Comparison of ENCODE assay signal across 14 mouse cellular contexts in the genomic region with DNA sequence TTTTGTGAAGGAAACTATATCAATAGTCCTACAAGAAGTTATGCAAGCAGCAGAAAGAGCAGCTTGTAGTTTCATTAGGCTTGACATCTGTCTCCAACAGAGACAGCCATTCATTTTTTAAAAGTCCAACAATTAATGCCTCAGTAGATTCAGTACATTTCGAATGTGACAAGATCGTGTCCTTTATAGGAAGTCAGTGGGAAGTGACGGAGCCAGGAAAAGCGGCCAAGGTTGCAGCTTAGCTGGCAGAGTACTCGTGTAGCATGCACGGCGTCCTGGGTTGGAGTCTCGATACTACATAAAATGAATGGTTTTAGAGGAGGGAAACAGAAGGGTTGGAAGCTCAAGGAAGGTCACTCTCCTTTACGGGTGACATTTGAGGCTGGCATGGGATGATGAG. TPM values are rescaled to one million over a fixed set of nuclear protein-coding genes. Genes with fewer than 3 reads are reported as not detected.
A peak's percentile ranks its signal among the peaks of the same experiment; 100 is the strongest.
DNase-seq lines count a peak whose midpoint lies in the region; ATAC-seq and TF ChIP-seq lines count a peak whose summit lies in the region.
"Had no signal": no experiment of that assay in that cellular context is flagged by ENCODE, and none has a peak within 500 bp of the region (broad histone marks: within the 10 kb centered on the region; RNA-seq: fewer than 3 reads in every experiment).

No protein-coding gene starts in this region.

- H3K27me3 ChIP-seq in lung, postnatal 0 days (replicated peaks; ENCODE audit: insufficient read depth, low read length) = no peaks in the 10 kb centered on the region
- H3K27me3 ChIP-seq in embryonic facial prominence, embryonic 10.5 days (replicated peaks; ENCODE audit: low read depth, poor library complexity, severe bottlenecking) = no peaks in the 10 kb centered on the region
- H3K27me3 ChIP-seq: heart, embryonic 13.5 days; hindbrain, embryonic 12.5 days; liver, embryonic 15.5 days; neural tube, embryonic 13.5 days had no signal

- no peak overlapping the region for H3K9ac ChIP-seq in lung, postnatal 0 days (replicated peaks; ENCODE audit: low read depth)
- H3K9ac ChIP-seq: heart, embryonic 13.5 days; hindbrain, embryonic 12.5 days; liver, embryonic 15.5 days; midbrain, embryonic 12.5 days; neural tube, embryonic 13.5 days had no signal

- H3K4me3 ChIP-seq in lung, postnatal 0 days (ENCODE audit: low read depth, low read length) = no peak overlapping the region
- no peak overlapping the region for H3K4me3 ChIP-seq in embryonic facial prominence, embryonic 10.5 days
- H3K4me3 ChIP-seq: heart, embryonic 13.5 days; hindbrain, embryonic 12.5 days; liver, embryonic 15.5 days; midbrain, embryonic 12.5 days; neural tube, embryonic 13.5 days had no signal

- no peaks in the 10 kb centered on the region for H3K36me3 ChIP-seq in lung, postnatal 0 days (ENCODE audit: insufficient read depth, low read length)
- no peaks in the 10 kb centered on the region for H3K36me3 ChIP-seq in embryonic facial prominence, embryonic 10.5 days (replicated peaks)
- H3K36me3 ChIP-seq: heart, embryonic 13.5 days; hindbrain, embryonic 12.5 days; liver, embryonic 15.5 days; midbrain, embryonic 12.5 days; neural tube, embryonic 13.5 days had no signal

- no peak for TF ChIP-seq CTCF in lung, postnatal 0 days (IDR thresholded peaks at IDR 0.05)

- no peak overlapping the region for H3K4me2 ChIP-seq in lung, postnatal 0 days (replicated peaks; ENCODE audit: low read depth, low read length)
- H3K4me2 ChIP-seq: heart, embryonic 13.5 days; hindbrain, embryonic 12.5 days; liver, embryonic 15.5 days; midbrain, embryonic 12.5 days; neural tube, embryonic 13.5 days had no signal

- ATAC-seq in lung, postnatal 0 days = peak; percentile 38; the same call in 1 of the 2 replicates
- ATAC-seq in activated CD4-positive, CD25-positive, alpha-beta regulatory T cell, adult 4 months = no peak

- WGBS in lung, postnatal 0 days = 52% methylated on average over 9 of the region's 9 CpGs
- WGBS in embryonic facial prominence, embryonic 10.5 days = 91% methylated on average over 9 of the region's 9 CpGs

- H3K27ac ChIP-seq in lung, postnatal 0 days (ENCODE audit: low read length) = 0 out of 2 replicates have a peak overlapping the region, but pooled peaks have one; percentile 10
- no peak overlapping the region for H3K27ac ChIP-seq in embryonic facial prominence, embryonic 10.5 days (replicated peaks)
- H3K27ac ChIP-seq: heart, embryonic 13.5 days; hindbrain, embryonic 12.5 days; liver, embryonic 15.5 days; midbrain, embryonic 12.5 days; neural tube, embryonic 13.5 days had no signal

- H3K9me3 ChIP-seq in lung, postnatal 0 days (ENCODE audit: low read length) = no peaks in the 10 kb centered on the region
- no peaks in the 10 kb centered on the region for H3K9me3 ChIP-seq in embryonic facial prominence, embryonic 10.5 days
- H3K9me3 ChIP-seq: heart, embryonic 13.5 days; hindbrain, embryonic 12.5 days; liver, embryonic 15.5 days; midbrain, embryonic 12.5 days; neural tube, embryonic 13.5 days had no signal

- peak; percentile 21 for DNase-seq in heart, adult 8-10 months (ENCODE audit: low spot score)
- no peak for DNase-seq in heart, adult 11 months
- peak; percentile 24 for DNase-seq in lung, postnatal 0 days (ENCODE audit: low spot score)
- no peak for DNase-seq in lung, postnatal 25 days (ENCODE audit: low spot score)
- DNase-seq in kidney, postnatal 10 days = peak; percentile 65
- no peak for DNase-seq in embryonic facial prominence, embryonic 10.5 days (ENCODE audit: low spot score)
- DNase-seq in gastrocnemius, adult 18-20 months (ENCODE audit: low spot score) = no peak
- DNase-seq: thymus, postnatal 14 days had no signal

- no peak for TF ChIP-seq EP300 in lung, postnatal 0 days (IDR thresholded peaks at IDR 0.05)

- H3K4me1 ChIP-seq in lung, postnatal 0 days (ENCODE audit: insufficient read depth, low read depth, low read length) = no peaks in the 10 kb centered on the region
- H3K4me1 ChIP-seq in embryonic facial prominence, embryonic 10.5 days = peaks cover 13% of the 10 kb centered on the region
- H3K4me1 ChIP-seq: liver, embryonic 15.5 days had no signal

RNA-seq across cellular contexts. Expression of gene Glp1r, which starts 34.7 kb away (rescaled TPM):
- total RNA-seq in heart, adult 8-10 months (2022) = under 1 TPM; 0.13 to 0.28 (median 0.17) TPM
- polyA plus RNA-seq in lung, postnatal 0 days (2015; fragmentation: Nextera tagmentation; extraction: Ambion mirVana) = 17.8 and 19.9 TPM in 2 replicates
- polyA plus RNA-seq in activated CD4-positive, CD25-positive, alpha-beta regulatory T cell, adult 4 months (2017; shearing (Covaris generic)) = under 1 TPM in 1 of 2 experiments, not detected in 1; 0.15 TPM
- 0.03 and 0.04 TPM in 2 replicates for polyA plus RNA-seq in embryonic facial prominence, embryonic 10.5 days (2016; fragmentation: Nextera tagmentation; extraction: Ambion mirVana)
- not detected for total RNA-seq in gastrocnemius, adult 18-20 months (2021)
- polyA plus RNA-seq: hindbrain, embryonic 12.5 days; liver, embryonic 15.5 days had no signal

Comparison
In these comparisons a context has a peak if more than half of its experiments do, and no peak if none do; other contexts are left out.
1. DNase-seq: peak in heart, adult 8-10 months (single experiment), lung, postnatal 0 days (single experiment) and kidney, postnatal 10 days (single experiment); none in heart, adult 11 months (single experiment), lung, postnatal 25 days (single experiment), embryonic facial prominence, embryonic 10.5 days (single experiment) and gastrocnemius, adult 18-20 months (single experiment).
2. RNA of gene Glp1r, which starts 34.7 kb away (polyA plus RNA-seq): 17.8 to 19.9 TPM in lung, postnatal 0 days; 0.15 TPM in activated CD4-positive, CD25-positive, alpha-beta regulatory T cell, adult 4 months and 0.03 to 0.04 TPM in embryonic facial prominence, embryonic 10.5 days; every median in the first group is over 10 times any median in the second.